In the genomic region with DNA sequence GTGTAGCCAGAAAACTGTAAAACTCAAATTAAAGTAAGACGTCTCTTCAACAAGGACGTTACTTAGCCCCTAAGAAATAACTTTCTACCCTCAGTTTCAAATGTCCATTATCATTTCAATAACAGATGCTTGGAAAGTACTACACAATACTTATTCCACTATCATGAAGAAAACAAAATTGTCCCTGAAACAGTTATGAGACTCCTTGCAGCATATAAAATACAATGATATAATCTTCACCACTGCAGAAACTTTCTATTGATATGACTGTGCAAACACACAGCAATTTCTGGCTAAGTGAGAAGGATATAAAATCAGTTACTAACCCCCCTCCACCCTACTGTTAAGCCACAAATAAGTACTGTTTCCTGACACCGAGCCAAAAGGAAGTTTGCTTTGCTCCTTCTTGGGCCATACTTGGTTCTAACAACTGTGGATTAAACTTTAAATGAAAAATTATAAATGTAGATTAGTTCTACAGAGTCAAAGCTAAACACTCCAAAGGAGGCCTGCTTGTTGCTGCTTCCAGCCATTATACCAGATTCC, we compare ENCODE assay signal across 19 mouse cellular contexts. TPM values are rescaled to one million over a fixed set of nuclear protein-coding genes. Genes with fewer than 3 reads are reported as not detected.
DNase-seq lines count a peak whose midpoint lies in the region; ATAC-seq lines count a peak whose summit lies in the region.
"Had no signal": no experiment of that assay in that cellular context is flagged by ENCODE, and none has a peak within 500 bp of the region (broad histone marks: within the 10 kb centered on the region; RNA-seq: fewer than 3 reads in every experiment).

No protein-coding gene starts in this region.

- no peak overlapping the region for H3K9ac ChIP-seq in intestine, embryonic 16.5 days (ENCODE audit: low read depth, low read length)
- no peak overlapping the region for H3K9ac ChIP-seq in intestine, embryonic 15.5 days
- H3K9ac ChIP-seq: forebrain, embryonic 13.5 days; heart, embryonic 12.5 days; liver, embryonic 13.5 days; neural tube, embryonic 15.5 days had no signal

- DNase-seq in urinary bladder, postnatal 14 days (ENCODE audit: low spot score) = peak; percentile 14
- DNase-seq in urinary bladder, postnatal 4 days (ENCODE audit: low spot score in 2 of 2) = no peak
- peak; percentile 48 for DNase-seq in lung, postnatal 25 days (ENCODE audit: low spot score)
- no peak for DNase-seq in cerebellum, adult 11-12 months
- DNase-seq in hindbrain, embryonic 10.5 days (ENCODE audit: low spot score) = no peak
- no peak for DNase-seq in layer of hippocampus, postnatal 10 days (ENCODE audit: low spot score in 2 of 2)
- DNase-seq: B cell, adult 2 months; cerebellum, adult 9-10 months; liver, embryonic 13.5 days; midbrain, embryonic 14.5 days; thymus, adult 2 months had no signal

- H3K4me1 ChIP-seq in intestine, embryonic 16.5 days (ENCODE audit: control insufficient read depth, insufficient read depth, low read length) = 0 out of 2 replicates have a peak, but pooled peaks cover 4% of the 10 kb centered on the region
- H3K4me1 ChIP-seq in intestine, embryonic 15.5 days (replicated peaks) = 0 out of 2 replicates have a peak, but pooled peaks cover 4% of the 10 kb centered on the region
- peaks cover 7% of the 10 kb centered on the region for H3K4me1 ChIP-seq in hindbrain, embryonic 10.5 days (replicated peaks)

- H3K9me3 ChIP-seq in intestine, embryonic 16.5 days (ENCODE audit: control insufficient read depth, low read length) = no peaks in the 10 kb centered on the region
- no peaks in the 10 kb centered on the region for H3K9me3 ChIP-seq in intestine, embryonic 15.5 days
- no peaks in the 10 kb centered on the region for H3K9me3 ChIP-seq in hindbrain, embryonic 10.5 days
- H3K9me3 ChIP-seq: forebrain, embryonic 13.5 days; heart, embryonic 12.5 days; liver, embryonic 13.5 days; neural tube, embryonic 15.5 days had no signal

- H3K36me3 ChIP-seq in intestine, embryonic 16.5 days (ENCODE audit: control insufficient read depth, insufficient read depth, low read length) = peaks cover 3% of the 10 kb centered on the region; the same call in 1 of the 2 replicates
- peaks cover 5% of the 10 kb centered on the region; the same call in 1 of the 2 replicates for H3K36me3 ChIP-seq in intestine, embryonic 15.5 days
- peaks cover 27% of the 10 kb centered on the region for H3K36me3 ChIP-seq in hindbrain, embryonic 10.5 days

- no peak overlapping the region for H3K4me2 ChIP-seq in intestine, embryonic 16.5 days (ENCODE audit: low read depth, low read length)
- no peak overlapping the region for H3K4me2 ChIP-seq in intestine, embryonic 15.5 days (replicated peaks)
- H3K4me2 ChIP-seq: forebrain, embryonic 13.5 days; heart, embryonic 12.5 days; liver, embryonic 13.5 days; neural tube, embryonic 15.5 days had no signal

- no peaks in the 10 kb centered on the region for H3K27me3 ChIP-seq in intestine, embryonic 16.5 days (replicated peaks; ENCODE audit: control insufficient read depth, insufficient read depth, low read length)
- H3K27me3 ChIP-seq in intestine, embryonic 15.5 days (replicated peaks) = no peaks in the 10 kb centered on the region
- H3K27me3 ChIP-seq in hindbrain, embryonic 10.5 days (ENCODE audit: insufficient read depth, poor library complexity, severe bottlenecking) = no peaks in the 10 kb centered on the region
- H3K27me3 ChIP-seq: forebrain, embryonic 13.5 days; heart, embryonic 12.5 days; liver, embryonic 13.5 days; neural tube, embryonic 15.5 days had no signal

- ATAC-seq in intestine, embryonic 16.5 days = no peak
- no peak for ATAC-seq in intestine, embryonic 15.5 days
- ATAC-seq: forebrain, embryonic 13.5 days; inflammation-experienced regulatory T-cells, adult 6 months had no signal

- no peak overlapping the region for H3K4me3 ChIP-seq in intestine, embryonic 16.5 days (ENCODE audit: low read length)
- H3K4me3 ChIP-seq in intestine, embryonic 15.5 days (replicated peaks) = no peak overlapping the region
- no peak overlapping the region for H3K4me3 ChIP-seq in hindbrain, embryonic 10.5 days
- H3K4me3 ChIP-seq: forebrain, embryonic 13.5 days; heart, embryonic 12.5 days; layer of hippocampus, adult 2 months; liver, embryonic 13.5 days; myocyte; neural tube, embryonic 15.5 days had no signal

- H3K27ac ChIP-seq in intestine, embryonic 16.5 days (ENCODE audit: low read length) = 0 out of 2 replicates have a peak overlapping the region, but pooled peaks have one; percentile 4
- H3K27ac ChIP-seq in intestine, embryonic 15.5 days = no peak overlapping the region
- H3K27ac ChIP-seq in hindbrain, embryonic 10.5 days = no peak overlapping the region
- H3K27ac ChIP-seq: forebrain, embryonic 13.5 days; layer of hippocampus, adult 2 months; liver, embryonic 13.5 days; neural tube, embryonic 15.5 days had no signal

- whole genome bisulfite sequencing in intestine, embryonic 16.5 days = 83% methylated on average over 3 of the region's 3 CpGs
- WGBS in intestine, embryonic 15.5 days = 82% methylated on average over 3 of the region's 3 CpGs
- WGBS in hindbrain, embryonic 10.5 days = 93% methylated on average over 3 of the region's 3 CpGs

RNA-seq across cellular contexts. Expression of gene Uap1, which starts 11.3 kb away (rescaled TPM):
- polyA plus RNA-seq in intestine, embryonic 16.5 days (2015; fragmentation: Nextera tagmentation; extraction: Ambion mirVana) = 46.5 and 46.9 TPM in 2 replicates
- 52.4 and 54.5 TPM in 2 replicates for polyA plus RNA-seq in intestine, embryonic 15.5 days (2015; fragmentation: Nextera tagmentation; extraction: Ambion mirVana)
- 54.9 and 58.6 TPM in 2 replicates for polyA plus RNA-seq in hindbrain, embryonic 10.5 days (2016; fragmentation: Nextera tagmentation; extraction: Ambion mirVana)
- total RNA-seq in layer of hippocampus, postnatal 10 days (2021) = 10 to 100 TPM; 56.6 to 63.1 TPM

RNA-seq across cellular contexts. Expression of gene Uhmk1, which starts 51.7 kb away (rescaled TPM):
- polyA plus RNA-seq in intestine, embryonic 16.5 days (2015; fragmentation: Nextera tagmentation; extraction: Ambion mirVana) = 5.7 and 7.1 TPM in 2 replicates
- polyA plus RNA-seq in intestine, embryonic 15.5 days (2015; fragmentation: Nextera tagmentation; extraction: Ambion mirVana) = 7.9 TPM in 2 replicates
- polyA plus RNA-seq in hindbrain, embryonic 10.5 days (2016; fragmentation: Nextera tagmentation; extraction: Ambion mirVana) = 10.8 and 11.2 TPM in 2 replicates
- 100 to 1,000 TPM; 145 to 147 TPM for total RNA-seq in layer of hippocampus, postnatal 10 days (2021)

RNA-seq across cellular contexts. Expression of gene Ddr2, which starts 52.9 kb away (rescaled TPM):
- 31.9 and 34.8 TPM in 2 replicates for polyA plus RNA-seq in intestine, embryonic 16.5 days (2015; fragmentation: Nextera tagmentation; extraction: Ambion mirVana)
- 36.2 and 38.6 TPM in 2 replicates for polyA plus RNA-seq in intestine, embryonic 15.5 days (2015; fragmentation: Nextera tagmentation; extraction: Ambion mirVana)
- 30.1 TPM in 2 replicates for polyA plus RNA-seq in hindbrain, embryonic 10.5 days (2016; fragmentation: Nextera tagmentation; extraction: Ambion mirVana)
- 1 to 10 TPM; 7.4 to 7.7 TPM for total RNA-seq in layer of hippocampus, postnatal 10 days (2021)

Comparison
In these comparisons a context has a peak if more than half of its experiments do, and no peak if none do; other contexts are left out.
1. DNase-seq: peak in urinary bladder, postnatal 14 days (single experiment) and lung, postnatal 25 days (single experiment); none in urinary bladder, postnatal 4 days (0 of 2), cerebellum, adult 11-12 months (single experiment), hindbrain, embryonic 10.5 days (single experiment) and layer of hippocampus, postnatal 10 days (0 of 2).